Mouse (Mus musculus) stomach, embryonic 15.5 days (tissue): ENCODE measurements around the gene Plpp3. TPM values are rescaled to one million over a fixed set of nuclear protein-coding genes. Genes with fewer than 3 reads are reported as not detected.

Experiments
- ATAC-seq: fragments of 200-750 bp; cut with Nextera tagmentation; 2 replicates; pipeline ENCODE4 v1.8.0; 2017; ENCODE audit warnings: low read depth, moderate number of reproducible peaks, moderate TSS enrichment; ENCODE audit not compliant: insufficient read depth, low FRiP score
- H3K27ac ChIP-seq: fragments of 300-500 bp; sonication (generic); 2 replicates; pipeline ENCODE4 v1.5.1; 2015; ENCODE audit warnings: mild to moderate bottlenecking, inconsistent platforms
- H3K27me3 ChIP-seq: fragments of 300-500 bp; sonication (generic); replicated peaks from 2 replicates; pipeline ENCODE4 v1.6.1; 2015; ENCODE audit warnings: inconsistent platforms
- H3K36me3 ChIP-seq: fragments of 300-500 bp; sonication (generic); 2 replicates; pipeline ENCODE4 v1.6.1; 2015; ENCODE audit warnings: inconsistent platforms
- H3K4me1 ChIP-seq: fragments of 300-500 bp; sonication (generic); 2 replicates; pipeline ENCODE4 v1.6.1; 2015; ENCODE audit warnings: inconsistent platforms
- H3K4me2 ChIP-seq: fragments of 300-500 bp; sonication (generic); 2 replicates; pipeline ENCODE4 v1.6.1; 2015; ENCODE audit warnings: mild to moderate bottlenecking, inconsistent platforms
- H3K4me3 ChIP-seq: fragments of 300-500 bp; sonication (generic); replicated peaks from 2 replicates; pipeline ENCODE4 v1.5.1; 2015; ENCODE audit warnings: inconsistent platforms
- H3K9ac ChIP-seq: fragments of 300-500 bp; sonication (generic); 2 replicates; pipeline ENCODE4 v1.6.1; 2015; ENCODE audit warnings: inconsistent platforms
- H3K9me3 ChIP-seq: fragments of 300-500 bp; sonication (generic); 2 replicates; pipeline ENCODE4 v1.6.1; 2016; ENCODE audit warnings: inconsistent platforms
- WGBS: fragments of 180-500 bp; shearing (Covaris S2); methylation state at CpG from one replicate; pipeline ENCODE4 v1.1.7; 2015; 5-methylcytosine and 5-hydroxymethylcytosine counted together
- polyA plus RNA-seq: library from polyadenylated mRNA; unstranded; fragments of >200 nt; fragmentation: Nextera tagmentation; extraction: Ambion mirVana; gene quantifications from 2 replicates; pipeline ENCODE4 v1.2.1, GENCODE M21; 2015

The Plpp3 gene
- polyA plus RNA-seq, 1 experiment from 2014 or later: 62.9 TPM

GRCm38 (mm10) chr4:105160470-105160869, 3.3 kb downstream of the Plpp3 start:
- Histone ChIP-seq H3K4me2 (peak overlapping the region; percentile 13; the same call in 1 of the 2 replicates), H3K27ac (no peak overlapping the region), H3K27me3 (no peaks in the 10 kb centered on the region), H3K9ac (no peak overlapping the region), H3K36me3 (0 out of 2 replicates have a peak, but pooled peaks cover 3% of the 10 kb centered on the region), H3K4me1 (0 out of 2 replicates have a peak, but pooled peaks cover 2% of the 10 kb centered on the region), H3K9me3 (no peaks in the 10 kb centered on the region), H3K4me3 (0 out of 2 replicates have a peak overlapping the region, but pooled peaks have one; percentile 5)
- no peak for ATAC-seq
- 87% methylated on average over 6 of the region's 6 CpGs for WGBS

- no peak overlapping the region for H3K4me2 ChIP-seq
- 75% methylated on average over 6 of the region's 6 CpGs for WGBS
- no peak overlapping the region for H3K27ac ChIP-seq
- 0 out of 2 replicates have a peak, but pooled peaks cover 2% of the 10 kb centered on the region for H3K4me1 ChIP-seq
- no peak overlapping the region for H3K9ac ChIP-seq
- H3K4me3 ChIP-seq: no peak overlapping the region
- 0 out of 2 replicates have a peak, but pooled peaks cover 3% of the 10 kb centered on the region for H3K36me3 ChIP-seq
- no peaks in the 10 kb centered on the region for H3K27me3 ChIP-seq
- ATAC-seq: no peak
- no peaks in the 10 kb centered on the region for H3K9me3 ChIP-seq
Measured at GRCm38 (mm10) chr4:105162014-105162413, 4.9 kb downstream of the Plpp3 start.

DNA sequence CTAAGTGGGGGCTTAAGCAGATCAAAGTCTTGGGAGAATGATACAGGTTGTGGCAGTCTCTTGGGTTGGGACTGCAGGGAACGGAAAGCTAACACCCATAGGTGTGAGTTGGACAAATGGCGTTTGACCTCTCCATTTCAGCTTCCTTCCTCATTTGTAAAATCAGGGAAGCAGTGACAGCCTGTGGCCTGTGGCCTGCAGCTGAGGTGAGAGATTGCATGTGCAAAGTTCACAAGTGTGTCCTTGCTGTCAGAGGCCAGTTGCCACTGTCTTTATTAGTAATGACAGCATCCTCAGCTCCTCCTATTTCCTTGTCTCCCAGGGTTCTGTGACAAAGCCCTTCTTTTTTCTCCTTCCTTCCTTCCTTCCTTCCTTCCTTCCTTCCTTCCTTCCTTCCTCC, 5.5 kb downstream of the Plpp3 start:
- H3K9ac ChIP-seq: no peak overlapping the region
- no peaks in the 10 kb centered on the region for H3K27me3 ChIP-seq
- no peak overlapping the region for H3K27ac ChIP-seq
- H3K4me2 ChIP-seq: no peak overlapping the region
- H3K4me1 ChIP-seq: 0 out of 2 replicates have a peak, but pooled peaks cover 2% of the 10 kb centered on the region
- no peak overlapping the region for H3K4me3 ChIP-seq
- no peak for ATAC-seq
- 0 out of 2 replicates have a peak, but pooled peaks cover 3% of the 10 kb centered on the region for H3K36me3 ChIP-seq
- no peaks in the 10 kb centered on the region for H3K9me3 ChIP-seq
- WGBS: 68% methylated on average over 2 of the region's 2 CpGs

DNA sequence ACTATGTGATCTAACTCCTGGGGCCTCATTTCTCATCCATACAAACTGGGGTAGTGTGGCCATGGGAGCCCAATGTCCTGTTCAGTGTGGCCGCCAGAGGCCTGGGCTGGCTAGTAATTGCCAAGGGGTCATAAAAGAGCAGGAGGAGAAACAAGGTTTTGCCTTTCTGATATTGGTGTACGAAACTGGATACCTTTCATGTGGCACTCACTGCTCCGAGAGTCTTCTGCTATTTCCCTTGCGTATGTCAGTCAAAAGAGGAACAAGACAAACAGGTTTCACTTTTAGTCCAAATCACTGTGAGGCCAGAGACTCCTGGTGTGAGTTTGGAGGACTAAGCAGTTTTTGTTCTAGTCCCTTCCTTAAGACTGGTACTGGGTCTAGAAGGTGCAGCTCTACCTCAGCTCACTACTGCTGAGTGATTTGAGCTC, 6.8 kb downstream of the Plpp3 start:
- no peak for ATAC-seq
- WGBS: 73% methylated on average over 4 of the region's 4 CpGs
- no peak overlapping the region for H3K27ac ChIP-seq

GRCm38 (mm10) chr4:105164952-105165351, 7.8 kb downstream of the Plpp3 start:
- Histone ChIP-seq H3K4me1 (no peaks in the 10 kb centered on the region), H3K9me3 (no peaks in the 10 kb centered on the region), H3K4me2 (no peak overlapping the region), H3K36me3 (0 out of 2 replicates have a peak, but pooled peaks cover 3% of the 10 kb centered on the region), H3K9ac (no peak overlapping the region), H3K4me3 (no peak overlapping the region), H3K27ac (no peak overlapping the region), H3K27me3 (no peaks in the 10 kb centered on the region)
- ATAC-seq: no peak
- WGBS: 93% methylated on average over 6 of the region's 6 CpGs

More for the DNA sequence above, 6.8 kb downstream of the Plpp3 start:
- Histone ChIP-seq H3K4me1 (0 out of 2 replicates have a peak, but pooled peaks cover 2% of the 10 kb centered on the region), H3K4me3 (no peak overlapping the region), H3K4me2 (no peak overlapping the region), H3K36me3 (0 out of 2 replicates have a peak, but pooled peaks cover 3% of the 10 kb centered on the region), H3K27me3 (no peaks in the 10 kb centered on the region), H3K9me3 (no peaks in the 10 kb centered on the region), H3K9ac (no peak overlapping the region)

DNA sequence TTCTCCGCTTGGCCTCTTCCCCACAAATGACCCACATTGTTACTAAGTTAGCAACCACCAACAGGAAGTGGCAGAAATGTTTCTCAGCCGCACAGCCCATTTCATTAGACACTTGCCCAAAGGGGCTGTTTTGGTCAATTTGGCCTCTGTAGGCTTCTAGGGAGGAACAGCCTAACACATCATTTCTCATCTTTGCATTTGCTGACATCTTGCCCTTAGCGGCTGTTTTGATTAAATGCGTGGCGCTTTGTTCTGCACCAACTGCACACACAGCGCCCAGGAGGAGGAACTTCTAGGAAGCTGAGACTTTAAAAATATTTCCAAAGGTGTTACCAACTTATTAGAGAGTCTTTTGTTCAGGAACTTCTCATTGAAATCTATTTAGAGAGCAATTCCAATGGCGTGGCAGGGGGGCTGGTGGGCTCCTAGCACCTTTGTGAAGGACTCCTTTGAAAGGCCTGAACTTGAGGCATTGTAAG, 12.0 kb downstream of the Plpp3 start:
- Histone ChIP-seq H3K9ac (no peak overlapping the region), H3K27ac (no peak overlapping the region), H3K4me2 (no peak overlapping the region), H3K4me1 (no peaks in the 10 kb centered on the region), H3K27me3 (no peaks in the 10 kb centered on the region), H3K9me3 (no peaks in the 10 kb centered on the region), H3K36me3 (0 out of 2 replicates have a peak, but pooled peaks cover 4% of the 10 kb centered on the region), H3K4me3 (no peak overlapping the region)
- WGBS: 62% methylated on average over 7 of the region's 7 CpGs
- ATAC-seq: no peak

GRCm38 (mm10) chr4:105169826-105170810, 13.0 kb downstream of the Plpp3 start:
- H3K27me3 ChIP-seq: no peaks in the 10 kb centered on the region
- 0 out of 2 replicates have a peak, but pooled peaks cover 4% of the 10 kb centered on the region for H3K36me3 ChIP-seq
- H3K4me2 ChIP-seq: no peak overlapping the region
- no peak overlapping the region for H3K9ac ChIP-seq
- no peak for ATAC-seq
- H3K4me1 ChIP-seq: no peaks in the 10 kb centered on the region
- WGBS: 76% methylated on average over 16 of the region's 16 CpGs
- H3K27ac ChIP-seq: no peak overlapping the region
- H3K4me3 ChIP-seq: no peak overlapping the region
- H3K9me3 ChIP-seq: no peaks in the 10 kb centered on the region

DNA sequence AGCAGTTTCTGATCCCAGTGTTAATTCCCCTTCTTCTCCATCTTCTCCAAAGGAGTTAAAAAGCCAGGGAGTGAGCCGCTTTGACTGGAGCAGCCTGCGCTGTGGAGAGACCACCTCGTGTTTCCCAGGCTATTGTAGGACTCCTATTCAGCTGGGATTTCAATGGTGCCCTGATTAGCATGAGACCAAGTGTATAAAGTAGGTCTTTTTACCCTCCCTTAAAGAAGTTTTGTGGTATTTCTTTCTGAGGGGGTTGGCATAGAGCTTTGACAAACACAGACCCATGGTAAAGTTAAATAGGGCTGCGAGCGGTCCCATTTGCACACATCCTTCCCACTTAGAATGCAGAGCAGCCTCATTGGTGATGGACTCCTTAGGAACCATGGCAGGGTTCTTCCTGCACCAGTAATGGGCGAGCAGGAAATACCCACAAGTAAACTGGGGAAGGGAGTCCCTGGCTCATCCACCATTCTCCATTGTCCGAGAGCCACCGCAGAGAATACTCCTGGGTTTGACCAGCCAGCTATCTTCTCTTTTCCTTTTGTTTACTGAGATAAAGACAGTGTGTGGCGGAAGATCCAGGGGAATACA, 13.8 kb downstream of the Plpp3 start:
- no peak overlapping the region for H3K27ac ChIP-seq
- no peaks in the 10 kb centered on the region for H3K27me3 ChIP-seq
- no peaks in the 10 kb centered on the region for H3K9me3 ChIP-seq
- 74% methylated on average over 9 of the region's 9 CpGs for WGBS
- no peak for ATAC-seq
- no peak overlapping the region for H3K4me2 ChIP-seq
- no peak overlapping the region for H3K9ac ChIP-seq
- no peaks in the 10 kb centered on the region; the same call in 1 of the 2 replicates for H3K4me1 ChIP-seq
- H3K36me3 ChIP-seq: 0 out of 2 replicates have a peak, but pooled peaks cover 4% of the 10 kb centered on the region
- H3K4me3 ChIP-seq: no peak overlapping the region

GRCm38 (mm10) chr4:105171432-105171831, 14.3 kb downstream of the Plpp3 start:
- Histone ChIP-seq H3K9ac (no peak overlapping the region), H3K9me3 (no peaks in the 10 kb centered on the region), H3K36me3 (0 out of 2 replicates have a peak, but pooled peaks cover 4% of the 10 kb centered on the region), H3K4me1 (no peaks in the 10 kb centered on the region; the same call in 1 of the 2 replicates), H3K4me3 (no peak overlapping the region), H3K4me2 (no peak overlapping the region), H3K27ac (no peak overlapping the region), H3K27me3 (no peaks in the 10 kb centered on the region)
- ATAC-seq: no peak
- 68% methylated on average over 3 of the region's 3 CpGs for WGBS

DNA sequence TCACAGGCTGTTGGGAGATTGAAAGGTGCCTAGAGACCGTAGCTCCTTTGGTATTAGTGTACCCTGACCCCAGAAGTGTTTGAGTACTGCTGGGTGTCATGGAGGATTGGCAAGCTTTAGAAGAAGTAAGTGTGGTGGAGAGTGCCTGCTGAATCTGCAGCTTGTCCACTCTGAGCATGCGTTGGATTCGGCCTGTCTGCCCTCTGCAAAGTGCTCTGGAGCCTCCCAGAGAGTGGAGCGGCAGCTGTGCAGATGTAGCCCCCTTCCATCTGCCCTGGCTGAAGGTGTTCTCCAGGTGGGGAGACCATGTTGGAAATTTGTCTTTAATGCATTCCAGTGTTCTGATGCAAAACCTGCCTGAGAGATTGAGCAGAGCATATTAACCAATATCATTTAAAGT, 17.6 kb downstream of the Plpp3 start:
- Histone ChIP-seq H3K4me1 (no peaks in the 10 kb centered on the region; the same call in 1 of the 2 replicates), H3K27ac (no peak overlapping the region), H3K36me3 (0 out of 2 replicates have a peak, but pooled peaks cover 4% of the 10 kb centered on the region), H3K9me3 (no peaks in the 10 kb centered on the region), H3K27me3 (no peaks in the 10 kb centered on the region), H3K4me3 (no peak overlapping the region), H3K9ac (no peak overlapping the region), H3K4me2 (no peak overlapping the region)
- 90% methylated on average over 4 of the region's 4 CpGs for WGBS
- no peak for ATAC-seq

GRCm38 (mm10) chr4:105175255-105176035, 18.3 kb downstream of the Plpp3 start:
- Histone ChIP-seq H3K9me3 (no peaks in the 10 kb centered on the region), H3K27me3 (no peaks in the 10 kb centered on the region), H3K4me3 (no peak overlapping the region), H3K9ac (no peak overlapping the region), H3K36me3 (0 out of 2 replicates have a peak, but pooled peaks cover 4% of the 10 kb centered on the region), H3K4me1 (no peaks in the 10 kb centered on the region; the same call in 1 of the 2 replicates), H3K4me2 (no peak overlapping the region), H3K27ac (no peak overlapping the region)
- 77% methylated on average over 16 of the region's 16 CpGs for WGBS
- no peak for ATAC-seq
